Mouse (Mus musculus): Measurements from ENCODE around the gene Pard3.

DNA sequence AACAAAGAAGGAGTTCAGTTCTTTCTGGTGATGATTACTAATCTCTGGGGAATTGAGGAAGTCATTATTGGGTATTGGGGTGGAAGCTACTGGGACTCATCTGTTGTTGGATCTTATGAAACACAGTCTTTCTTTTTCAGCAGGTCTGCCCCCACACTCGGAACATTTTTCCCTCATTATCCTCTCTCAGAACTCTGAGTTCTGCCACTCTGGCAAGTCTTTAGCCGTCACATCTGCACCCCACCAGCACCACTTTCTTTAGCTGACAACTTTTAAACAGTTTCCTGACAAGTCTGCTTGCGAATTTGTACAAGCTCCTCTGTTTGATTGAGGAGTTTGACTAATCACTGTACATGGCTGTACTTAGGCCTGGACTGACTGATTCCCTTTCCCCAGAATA lies 118.4 kb downstream of the Pard3 start:
- no peak for TF ChIP-seq POLR2A (IDR thresholded peaks at IDR 0.05; ENCODE audit: borderline replicate concordance, insufficient read depth, low read length)
- TF ChIP-seq CTCF (IDR thresholded peaks at IDR 0.05; ENCODE audit: borderline replicate concordance, insufficient read depth, low read depth, low read length): no peak

All from cerebellum, adult 2 months (tissue).